Mouse (Mus musculus): Measurements from ENCODE around the gene Syndig1l.

The Syndig1l gene

DNA sequence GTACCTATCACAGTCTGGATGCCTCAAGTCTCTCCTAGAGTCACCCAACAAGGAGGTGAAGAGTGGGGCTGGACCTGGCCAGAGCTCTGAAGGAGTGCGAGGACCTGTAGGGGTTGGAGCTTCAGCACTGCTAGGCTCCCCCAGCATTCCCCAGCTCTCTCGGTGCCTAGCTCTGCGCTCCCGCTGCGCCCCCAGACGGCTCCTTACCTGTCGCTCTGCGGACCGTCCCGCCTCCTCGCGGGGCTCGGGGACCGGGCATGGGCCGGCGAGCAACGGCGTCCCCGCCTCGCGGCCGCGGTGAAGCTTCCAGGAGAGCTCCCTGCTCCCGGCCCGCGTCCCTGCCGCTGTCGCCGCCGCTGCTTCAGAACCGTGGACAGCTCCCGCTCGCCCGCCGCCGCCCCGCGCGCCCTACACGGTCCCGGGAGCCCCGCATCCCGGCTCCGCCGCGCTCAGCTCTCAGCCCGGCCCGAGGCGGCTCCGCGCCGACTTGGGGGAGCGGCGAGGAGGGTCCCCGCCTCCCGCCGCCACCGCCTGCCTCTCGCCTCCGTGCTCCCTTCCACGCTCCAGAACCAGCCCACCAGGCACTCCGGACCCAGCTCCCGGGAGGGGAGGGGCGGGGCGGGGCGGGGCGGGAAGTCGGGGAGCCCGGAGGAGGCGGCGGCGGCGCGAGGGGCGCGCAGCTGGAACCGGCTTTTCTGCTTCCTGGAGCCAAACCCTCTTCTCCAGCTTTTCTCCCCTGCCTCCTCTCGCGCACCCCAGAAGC lies at the start of gene Syndig1l:
Gene Syndig1l (minus strand): TSS at position 513 of the 763 bp plus-strand sequence.
- peak; percentile 21 for DNase-seq (ENCODE audit: low spot score)

DNA sequence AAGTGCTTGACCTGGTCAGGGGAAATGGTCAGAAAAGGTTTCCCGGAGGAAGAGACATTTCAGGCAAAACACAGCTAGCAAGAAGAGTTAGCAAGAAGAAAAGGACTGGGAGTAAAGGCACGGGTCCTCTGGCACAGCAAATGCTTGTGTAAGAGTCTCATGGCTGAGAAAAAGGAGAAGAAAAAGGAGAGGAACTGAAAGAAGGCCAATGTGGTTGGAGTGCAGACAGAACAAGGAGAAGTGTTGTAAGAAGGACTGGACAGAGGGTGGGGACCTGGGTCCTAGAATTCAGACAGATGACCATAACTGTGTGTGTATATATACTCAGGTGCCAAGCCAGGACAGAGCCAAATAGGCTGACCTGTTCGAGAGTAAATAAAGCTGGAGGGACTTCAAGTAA lies 49.5 kb upstream of the Syndig1l start:
- DNase-seq (ENCODE audit: low spot score), result peak; percentile 30

DNA sequence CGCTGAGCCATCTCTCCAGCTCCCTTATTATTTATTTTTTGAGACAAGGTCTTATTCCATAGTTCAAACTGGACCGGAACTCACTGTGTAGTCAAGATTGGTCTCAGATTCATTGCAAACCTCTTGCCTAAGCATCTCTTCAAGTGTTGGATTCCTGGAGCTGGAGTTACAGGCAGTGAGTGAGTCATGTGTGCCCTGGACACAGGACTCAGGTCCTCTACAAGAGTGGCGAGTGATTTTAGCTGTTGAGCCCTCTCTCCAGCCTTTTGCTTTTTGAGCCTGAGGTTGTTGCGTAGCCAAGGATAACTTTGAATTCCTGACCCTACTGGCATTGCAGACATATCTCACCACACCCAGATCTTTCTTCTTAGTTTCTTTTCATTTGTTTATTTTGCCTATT lies 47.1 kb upstream of the Syndig1l start:
- no peak for DNase-seq (ENCODE audit: low spot score)

- DNase-seq (ENCODE audit: low spot score), result no peak
Measured at GRCm38 (mm10) chr12:84743496-84743895, 44.9 kb upstream of the Syndig1l start.

DNA sequence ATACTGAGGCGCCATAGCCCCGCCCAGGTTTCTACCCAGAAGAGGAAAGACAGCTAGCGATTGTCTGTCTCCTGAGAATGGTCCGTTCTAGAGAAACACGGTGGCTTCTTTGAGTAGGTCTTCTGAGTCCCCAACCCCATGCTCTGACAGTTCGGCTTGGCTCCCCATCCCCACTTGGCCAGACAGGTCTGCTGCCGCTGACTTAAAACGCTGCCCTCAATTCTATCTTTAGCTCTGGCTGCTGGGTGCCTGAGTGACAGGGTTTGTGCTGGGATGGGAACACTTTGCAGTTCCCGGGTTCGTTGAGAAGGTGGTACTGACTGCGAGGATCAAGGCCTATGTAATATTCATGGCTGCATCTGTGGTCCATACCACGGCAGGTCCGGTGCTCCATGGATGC lies 34.7 kb upstream of the Syndig1l start:
- DNase-seq (ENCODE audit: low spot score), result no peak

DNA sequence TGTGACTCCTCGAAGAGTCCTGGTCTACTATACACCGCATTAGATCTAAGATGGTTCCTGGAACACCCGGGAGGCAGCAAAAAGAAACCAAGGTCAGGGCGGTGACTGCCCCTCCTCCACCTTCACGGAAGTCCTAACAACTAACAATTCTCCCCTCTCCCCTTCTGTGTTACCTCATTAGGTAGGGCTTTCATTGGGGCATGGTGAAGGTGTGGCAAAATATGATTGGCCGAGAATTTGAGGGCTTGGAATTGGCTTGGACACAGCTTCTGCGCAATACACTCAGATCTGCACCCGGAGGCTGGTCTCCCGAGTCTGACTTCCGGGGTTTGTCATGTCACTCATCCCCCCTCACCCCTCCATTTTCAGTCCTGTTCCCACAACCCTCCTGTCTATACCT lies 29.8 kb upstream of the Syndig1l start:
- no peak for DNase-seq (ENCODE audit: low spot score)

DNA sequence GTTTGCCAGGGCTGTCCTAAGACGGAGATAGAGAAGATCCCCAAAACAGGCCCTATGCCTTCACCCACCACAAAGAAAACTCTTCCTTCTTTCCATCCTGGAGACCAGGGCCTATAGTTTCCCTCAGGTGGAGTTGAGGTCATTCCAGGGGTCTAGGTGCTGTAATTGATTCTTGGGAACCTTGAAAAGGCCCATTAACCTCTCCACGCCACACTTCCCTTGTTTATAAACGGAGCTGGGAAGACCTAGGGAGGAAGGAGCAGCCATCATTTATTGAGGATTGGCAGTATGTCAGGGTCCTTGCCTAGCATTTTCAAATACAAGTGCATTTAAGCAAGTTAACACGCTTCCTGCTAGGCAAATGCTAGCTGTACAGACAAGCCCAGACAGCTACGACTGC lies 28.8 kb upstream of the Syndig1l start:
- DNase-seq (ENCODE audit: low spot score), result no peak

DNA sequence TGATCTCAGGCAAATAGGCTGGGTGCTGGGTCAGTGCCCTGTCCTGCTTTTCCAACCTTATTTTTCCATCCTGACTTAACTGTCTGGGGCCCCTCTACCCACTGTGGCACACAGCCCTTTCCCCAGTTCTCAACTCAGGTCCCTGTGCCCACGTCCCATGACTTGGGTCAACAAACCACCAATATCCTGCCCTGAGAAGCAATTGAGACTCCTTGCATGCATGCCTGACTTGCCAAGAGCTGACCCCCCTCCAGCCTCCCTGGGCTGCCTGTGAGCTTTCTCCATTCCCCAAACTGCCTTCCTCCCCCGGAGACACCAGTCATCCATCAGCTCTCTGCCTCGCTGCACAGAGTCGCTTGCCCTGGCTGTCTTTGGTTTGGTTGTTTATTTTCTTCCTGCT lies 28.4 kb upstream of the Syndig1l start:
- no peak for DNase-seq (ENCODE audit: low spot score)

- no peak for DNase-seq (ENCODE audit: low spot score)
Measured at GRCm38 (mm10) chr12:84726391-84726790, 27.8 kb upstream of the Syndig1l start.

DNA sequence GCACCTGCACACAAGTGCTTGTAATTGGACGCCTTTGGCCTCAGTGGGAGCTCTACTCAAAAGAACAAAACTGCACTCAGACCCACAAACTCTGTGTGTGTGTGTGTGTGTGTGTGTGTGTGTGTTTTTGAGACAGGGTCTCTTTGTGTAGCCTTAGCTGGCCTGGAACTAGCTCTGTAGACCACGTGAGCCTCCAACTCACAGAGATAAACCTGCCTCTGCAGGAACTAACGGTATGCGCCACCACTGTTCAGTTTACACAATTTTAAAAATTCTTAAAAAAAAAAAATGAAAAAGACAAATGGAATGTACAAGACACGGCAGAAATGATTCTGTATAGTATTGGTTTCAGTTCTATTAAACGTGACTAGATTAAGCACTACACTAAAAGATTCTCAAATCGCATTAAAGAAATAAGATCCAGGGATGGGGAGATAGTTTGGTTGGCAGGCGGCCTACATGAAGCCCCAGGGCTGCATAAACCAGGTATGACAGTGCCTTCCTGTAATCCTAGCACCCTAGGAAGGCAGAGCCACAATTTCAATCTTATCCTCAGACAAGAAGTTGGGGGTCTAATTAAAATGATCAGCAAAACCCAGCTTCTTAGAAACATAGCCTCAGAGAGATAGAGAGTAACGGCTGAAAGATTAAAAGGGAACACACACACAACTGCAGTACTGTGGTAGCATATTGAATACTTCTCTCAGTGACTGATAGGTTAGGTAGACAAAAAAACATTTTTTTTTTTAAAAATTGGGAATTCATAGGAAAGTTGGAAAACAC lies 20.0 kb upstream of the Syndig1l start:
- no peak for DNase-seq (ENCODE audit: low spot score)

GRCm38 (mm10) chr12:84714578-84714977 lies 15.9 kb upstream of the Syndig1l start:
- no peak for DNase-seq (ENCODE audit: low spot score)

- no peak for DNase-seq (ENCODE audit: low spot score)
Measured at GRCm38 (mm10) chr12:84709842-84710439, 11.3 kb upstream of the Syndig1l start.

- DNase-seq (ENCODE audit: low spot score), result no peak
Measured at GRCm38 (mm10) chr12:84707804-84708203, 9.2 kb upstream of the Syndig1l start.

GRCm38 (mm10) chr12:84706886-84707285 lies 8.3 kb upstream of the Syndig1l start:
- DNase-seq (ENCODE audit: low spot score), result no peak

DNA sequence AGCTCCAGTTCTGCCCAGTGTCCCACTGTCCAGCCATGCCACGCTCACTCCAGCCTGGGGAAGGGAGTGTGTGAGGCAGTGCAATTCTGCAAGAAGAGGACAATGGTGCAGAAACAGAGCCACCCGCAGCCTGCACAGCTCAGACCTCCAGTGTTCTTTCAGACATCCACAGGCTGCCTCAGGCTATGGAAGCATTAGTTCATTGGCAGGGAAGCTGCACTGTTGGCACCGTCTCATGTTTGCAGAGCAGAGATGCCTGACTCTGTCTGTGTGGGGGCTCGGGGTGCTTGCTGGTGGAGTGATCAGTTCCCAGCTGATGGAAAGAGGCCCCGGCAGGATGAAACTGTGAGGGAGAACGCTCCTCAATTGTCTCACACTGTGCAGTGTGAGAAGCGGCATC lies 4.0 kb upstream of the Syndig1l start:
- DNase-seq (ENCODE audit: low spot score), result peak; percentile 21

GRCm38 (mm10) chr12:84692141-84692540 lies 6.5 kb downstream of the Syndig1l start:
- DNase-seq (ENCODE audit: low spot score), result no peak

DNA sequence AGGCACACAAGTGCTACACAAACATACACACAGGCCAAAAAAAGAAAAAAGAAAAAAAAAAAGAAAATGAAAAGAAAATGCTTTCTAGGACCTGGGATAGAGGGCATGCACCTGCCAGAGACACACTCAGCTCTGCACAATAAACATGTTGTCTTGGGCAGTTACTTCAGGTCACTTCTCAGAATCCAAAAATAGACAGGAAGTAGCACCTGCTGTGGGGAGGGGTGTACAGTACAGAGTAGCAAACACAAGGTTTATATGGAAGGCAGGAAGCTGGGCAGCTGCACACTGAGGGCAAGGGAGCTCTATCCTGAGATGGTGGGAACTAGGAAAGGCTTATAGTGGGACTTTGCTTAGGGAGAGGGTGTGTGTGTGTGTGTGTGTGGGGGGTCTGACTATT lies 7.3 kb downstream of the Syndig1l start:
- DNase-seq (ENCODE audit: low spot score), result no peak

GRCm38 (mm10) chr12:84689051-84689450 lies 9.6 kb downstream of the Syndig1l start:
- DNase-seq (ENCODE audit: low spot score), result no peak

DNA sequence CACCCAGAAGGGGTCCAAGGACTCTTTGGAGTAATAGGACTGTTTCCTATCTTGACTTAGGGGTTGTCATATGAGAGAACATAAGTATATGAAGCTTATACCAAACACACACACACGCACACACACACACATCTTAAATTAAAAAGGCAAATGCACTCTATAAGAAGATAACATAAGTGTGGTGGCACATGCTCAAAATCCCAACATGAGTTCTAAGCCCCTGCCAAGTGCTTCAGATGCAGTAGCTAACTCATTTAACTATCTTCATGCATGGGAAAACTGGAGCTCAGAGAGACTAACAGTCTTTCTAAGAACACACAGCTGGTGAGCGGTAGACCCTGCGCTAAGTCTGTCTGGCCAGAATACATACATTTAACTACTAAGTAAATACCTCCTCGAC lies 11.1 kb downstream of the Syndig1l start:
- DNase-seq (ENCODE audit: low spot score), result no peak

- DNase-seq (ENCODE audit: low spot score), result no peak
Measured at GRCm38 (mm10) chr12:84686176-84686575, 12.5 kb downstream of the Syndig1l start.

DNA sequence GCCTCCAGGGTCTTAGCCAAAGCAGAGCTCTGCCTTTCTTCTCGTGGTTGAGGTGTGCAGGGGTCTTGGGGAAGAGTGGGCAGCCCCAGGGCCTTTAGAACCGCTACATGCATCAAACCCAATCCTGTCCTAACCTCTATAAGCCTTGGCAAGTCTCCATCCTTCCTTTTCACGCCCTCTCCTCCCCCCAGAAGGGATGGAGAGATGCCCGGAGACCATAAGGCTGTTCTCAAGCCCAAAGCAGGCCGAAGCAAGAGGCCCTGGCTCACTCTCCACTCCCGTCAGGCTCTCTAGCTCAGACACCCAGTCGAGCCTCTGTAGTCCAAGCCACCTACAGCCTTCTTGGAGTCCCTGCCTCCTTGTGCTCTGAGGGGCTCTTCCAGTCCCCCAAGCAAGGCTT lies 14.1 kb downstream of the Syndig1l start:
- no peak for DNase-seq (ENCODE audit: low spot score)

DNA sequence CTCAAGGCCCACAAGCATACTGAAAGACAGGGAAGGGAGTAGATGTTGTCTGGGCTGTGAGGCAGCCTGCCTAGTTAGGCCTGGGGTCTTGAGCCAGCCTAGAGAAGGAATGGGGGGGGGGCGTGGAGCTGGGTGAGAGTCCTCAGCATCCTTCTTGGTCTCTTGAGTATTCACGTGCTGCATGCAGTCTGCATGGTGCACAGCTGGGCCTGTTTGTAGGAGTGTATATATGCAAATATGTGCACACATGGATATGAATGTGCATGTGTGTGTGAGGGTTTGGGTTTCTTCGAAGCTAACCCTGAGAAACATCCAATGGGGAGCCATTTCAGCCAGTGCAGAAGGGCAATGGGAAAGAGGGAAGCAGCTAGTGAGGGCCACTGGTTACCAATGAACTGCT lies 22.6 kb downstream of the Syndig1l start:
- no peak for DNase-seq (ENCODE audit: low spot score)
